Mouse (Mus musculus) left cerebral cortex, adult 8-10 months (tissue): ENCODE measurements around the gene Tmem200a. TPM values are rescaled to one million over a fixed set of nuclear protein-coding genes. Genes with fewer than 3 reads are reported as not detected.
A peak's percentile ranks its signal among the peaks of the same experiment; 100 is the strongest.
"Not testable (repeated sequence)": the region's sequence is repeated elsewhere in the genome, so short reads cannot be mapped to it uniquely, and the experiment has no call there.

Experiments
- DNase-seq, 2 experiments: peaks; one replicate each; pipeline ENCODE4 v3.0.0; 2022; ENCODE audit warnings: low spot score in 2 of 2
- total RNA-seq, 4 experiments: library from RNA; stranded (reverse); gene quantifications; 2 replicates each; pipeline ENCODE4 v1.2.4; 2022

Tmem200a gene
- total RNA-seq, 4 experiments from 2014 or later: 10.9 to 16.1 (median 13.2) TPM

DNA sequence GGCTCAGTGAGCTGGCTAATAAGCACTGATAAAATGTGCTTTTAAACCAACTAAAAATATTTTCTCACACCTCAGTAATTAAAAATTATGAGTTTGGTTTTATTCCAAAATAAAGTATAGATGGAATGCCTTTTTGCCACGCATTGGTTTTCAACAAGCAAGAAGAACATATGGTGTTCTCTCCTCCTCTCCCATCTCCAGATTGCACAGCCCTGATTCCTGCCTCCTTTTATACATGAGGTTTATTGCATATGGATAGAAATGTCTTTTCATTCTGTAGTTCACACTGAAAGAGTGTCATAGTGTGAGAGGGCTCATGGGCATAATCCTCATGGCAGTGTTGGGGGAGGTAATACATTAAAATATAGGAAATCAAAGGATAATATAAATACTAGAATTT, 96.2 kb downstream of the Tmem200a start:
- no peak for DNase-seq

DNA sequence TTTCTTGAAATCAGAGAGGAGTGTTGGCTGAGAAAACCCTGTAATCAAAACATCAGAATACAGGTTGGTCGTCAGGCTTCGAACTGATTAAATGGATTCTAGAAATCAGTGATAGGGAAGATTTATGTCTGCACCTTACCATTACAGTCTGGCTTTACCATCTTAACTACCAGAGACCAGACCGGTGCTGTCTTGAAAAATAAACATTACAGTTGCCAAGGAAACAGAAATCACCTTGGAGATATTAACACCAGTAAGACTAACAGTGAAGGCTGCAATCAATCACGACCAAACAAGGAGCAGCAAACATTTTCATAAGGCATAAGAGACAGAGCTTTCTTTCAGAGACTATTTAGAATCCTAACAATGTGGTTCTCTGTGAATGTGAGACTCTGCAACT, 116.0 kb downstream of the Tmem200a start:
- DNase-seq: no peak

GRCm38 (mm10) chr10:25961066-25961465, 117.8 kb downstream of the Tmem200a start:
- DNase-seq: no peak

- DNase-seq: no peak
Measured at GRCm38 (mm10) chr10:25958762-25959753, 119.8 kb downstream of the Tmem200a start.

DNA sequence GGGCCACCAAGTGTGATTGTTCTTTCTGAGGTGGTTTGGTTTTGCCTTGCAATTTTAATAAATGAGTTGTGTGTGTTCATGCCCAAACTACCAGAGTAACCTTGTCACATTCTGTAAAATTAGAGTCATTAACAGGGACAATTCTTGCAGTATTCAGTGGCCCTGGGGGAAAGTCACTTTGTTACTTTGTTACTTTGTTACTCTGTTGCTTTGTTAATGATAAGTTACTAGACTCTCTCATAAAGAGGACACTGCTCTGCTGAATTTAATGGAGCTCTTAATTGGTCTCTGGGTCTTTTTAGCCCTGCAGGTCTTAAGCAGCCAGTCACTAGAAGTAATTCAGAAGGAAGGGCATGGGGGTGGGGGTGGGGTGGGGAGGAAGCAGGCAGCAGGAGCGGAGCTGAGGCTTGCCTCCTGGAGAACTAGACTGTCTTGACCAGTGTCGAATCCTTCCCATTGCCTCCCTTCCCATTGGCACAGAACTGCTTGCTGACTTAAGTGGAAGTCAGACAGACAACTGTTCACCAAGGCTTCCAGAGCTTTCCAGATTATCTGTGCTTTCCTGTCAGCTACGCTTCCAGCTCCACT, 124.1 kb downstream of the Tmem200a start:
- no peak for DNase-seq

- no peak for DNase-seq
Measured at GRCm38 (mm10) chr10:25952838-25953237, 126.0 kb downstream of the Tmem200a start.

- no peak for DNase-seq
Measured at GRCm38 (mm10) chr10:25952150-25952549, 126.7 kb downstream of the Tmem200a start.

- no peak for DNase-seq
Measured at GRCm38 (mm10) chr10:25945866-25946265, 133.0 kb downstream of the Tmem200a start.

GRCm38 (mm10) chr10:25944641-25945040, 134.2 kb downstream of the Tmem200a start:
- no peak for DNase-seq

- DNase-seq: no peak
Measured at GRCm38 (mm10) chr10:25931796-25932195, 147.1 kb downstream of the Tmem200a start.

GRCm38 (mm10) chr10:25929401-25930150, 149.3 kb downstream of the Tmem200a start:
- DNase-seq: peak in 1 of 2 experiments; percentile 66

DNA sequence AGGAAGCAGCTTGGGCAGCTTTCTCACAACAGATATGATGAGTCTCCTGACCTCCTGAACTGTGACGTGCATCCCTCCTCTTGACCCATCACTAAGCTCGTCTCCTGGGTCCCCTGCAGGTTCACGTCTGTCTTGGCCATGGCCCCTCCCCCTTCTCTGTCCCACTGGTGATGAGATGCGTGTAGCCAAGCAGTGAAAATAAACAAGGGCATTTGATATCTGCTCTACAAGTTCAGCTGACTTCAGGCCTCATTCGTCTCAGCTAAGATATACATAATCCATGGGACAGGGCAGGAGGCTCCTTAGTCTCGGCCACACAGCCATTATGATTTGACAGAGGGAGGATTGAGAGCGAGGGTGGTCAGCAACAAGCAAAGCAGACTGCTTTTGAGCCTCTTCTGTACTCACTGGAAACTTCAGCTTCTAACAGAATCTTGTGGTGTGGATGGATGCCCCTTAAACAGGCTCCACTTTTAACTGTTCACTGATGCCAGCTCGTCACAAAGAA, 149.9 kb downstream of the Tmem200a start:
- no peak for DNase-seq

DNA sequence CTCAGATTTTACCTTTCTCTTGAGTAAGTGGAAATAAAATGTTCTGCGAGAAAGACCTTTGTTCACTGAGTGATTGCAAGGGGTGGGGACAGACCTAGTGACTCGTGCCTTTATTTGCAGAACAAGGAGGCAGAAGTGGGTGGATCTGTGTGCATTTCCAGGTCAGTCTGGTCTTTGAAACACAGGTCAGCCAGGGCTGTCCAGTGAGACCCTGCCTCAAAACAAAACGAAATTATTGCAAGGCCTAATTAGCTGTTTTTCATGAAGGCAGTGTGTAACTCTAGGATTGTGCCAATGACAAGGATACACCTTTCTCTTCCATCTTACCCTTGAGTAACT, 150.4 kb downstream of the Tmem200a start:
- no peak for DNase-seq

DNA sequence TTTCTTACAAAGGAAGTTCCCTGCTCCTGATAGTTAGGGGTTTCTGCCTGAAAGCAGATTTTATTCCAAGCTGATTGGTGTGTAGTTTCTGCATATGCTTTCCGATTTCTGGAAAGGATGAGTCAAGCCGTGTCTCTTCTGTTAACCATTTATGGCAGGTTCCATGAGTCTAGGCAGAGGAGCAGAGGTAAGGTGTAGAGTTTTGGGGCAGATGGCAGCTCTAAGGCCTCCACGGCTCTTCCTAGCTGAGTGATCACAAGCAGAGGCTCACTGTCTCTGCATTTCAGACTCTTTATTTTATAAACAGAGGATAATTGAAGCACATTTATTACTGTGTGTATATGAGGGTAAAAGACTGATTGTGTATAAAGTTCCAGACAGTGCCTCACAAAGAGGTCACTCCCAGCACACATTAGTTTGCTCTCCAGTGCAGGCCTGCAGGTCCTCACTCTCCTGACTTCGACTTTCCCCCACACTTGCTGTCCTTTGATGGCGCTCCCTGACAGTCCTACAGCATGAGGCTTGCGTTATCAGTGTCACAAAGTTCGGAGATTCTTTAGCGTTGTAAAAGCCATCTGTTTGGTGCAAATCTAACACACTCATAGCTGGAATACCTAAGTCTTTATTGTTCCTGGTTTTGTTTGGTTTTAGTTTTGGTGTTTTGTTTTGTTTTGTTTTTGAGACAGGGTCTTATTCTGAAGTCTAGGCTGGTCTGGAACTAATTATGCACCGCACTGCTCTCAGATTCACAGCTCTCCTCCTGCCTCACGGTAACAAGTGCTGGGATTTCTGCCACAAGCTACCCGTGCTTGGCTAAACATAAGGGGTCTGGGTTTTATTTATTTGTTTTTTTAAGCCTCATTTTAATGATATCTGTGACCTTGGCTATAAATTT, 151.1 kb downstream of the Tmem200a start:
- DNase-seq: no peak

DNA sequence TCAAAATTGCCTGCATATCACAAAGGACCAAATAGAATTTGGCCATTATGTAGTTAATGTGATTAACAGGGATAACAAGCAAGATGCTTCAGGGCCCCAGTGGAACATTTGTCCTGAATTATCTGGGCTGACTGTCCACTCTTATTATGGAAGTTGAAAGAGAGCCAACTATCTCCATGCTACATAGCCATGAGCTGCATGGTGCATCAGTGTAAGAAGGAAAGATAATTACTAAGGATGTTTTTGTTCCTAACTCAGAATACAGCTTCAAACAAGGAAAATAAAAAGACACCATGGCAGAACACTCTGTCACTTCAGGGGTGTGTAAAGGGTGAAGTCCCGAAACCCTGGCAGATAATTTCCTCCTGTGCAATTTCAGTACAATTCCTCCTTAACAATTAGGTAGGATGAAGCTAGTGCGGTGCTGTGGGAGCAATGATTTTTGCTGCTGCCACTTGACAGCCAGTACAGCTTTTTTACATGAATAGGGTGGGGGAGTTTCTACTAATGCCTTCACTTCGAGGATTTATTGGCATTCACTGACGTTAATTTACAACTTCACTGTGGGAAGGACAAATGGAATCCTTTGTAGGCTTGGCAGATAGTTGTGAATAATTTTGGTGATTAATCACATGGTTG, 158.1 kb downstream of the Tmem200a start:
- no peak for DNase-seq

DNA sequence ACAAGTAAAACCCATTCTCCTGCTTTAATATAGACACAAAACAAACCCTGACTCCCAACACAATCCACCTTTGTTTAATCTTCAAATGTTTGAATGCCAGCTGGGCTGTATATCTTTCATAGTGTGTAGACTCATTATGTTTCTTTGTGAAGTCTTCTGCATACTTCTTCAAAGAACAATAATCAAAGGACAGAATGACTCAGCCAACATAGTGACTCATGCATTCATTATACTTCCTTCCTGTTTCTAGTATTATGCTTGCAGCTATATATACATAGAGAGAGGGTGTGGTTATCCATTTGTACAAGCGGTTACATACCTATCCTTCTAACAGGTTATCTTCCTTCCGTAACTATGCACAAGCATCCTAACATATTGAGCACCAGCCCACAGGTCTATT, 160.7 kb downstream of the Tmem200a start:
- no peak for DNase-seq

GRCm38 (mm10) chr10:25910270-25910669, 168.6 kb downstream of the Tmem200a start:
- DNase-seq: no peak

DNA sequence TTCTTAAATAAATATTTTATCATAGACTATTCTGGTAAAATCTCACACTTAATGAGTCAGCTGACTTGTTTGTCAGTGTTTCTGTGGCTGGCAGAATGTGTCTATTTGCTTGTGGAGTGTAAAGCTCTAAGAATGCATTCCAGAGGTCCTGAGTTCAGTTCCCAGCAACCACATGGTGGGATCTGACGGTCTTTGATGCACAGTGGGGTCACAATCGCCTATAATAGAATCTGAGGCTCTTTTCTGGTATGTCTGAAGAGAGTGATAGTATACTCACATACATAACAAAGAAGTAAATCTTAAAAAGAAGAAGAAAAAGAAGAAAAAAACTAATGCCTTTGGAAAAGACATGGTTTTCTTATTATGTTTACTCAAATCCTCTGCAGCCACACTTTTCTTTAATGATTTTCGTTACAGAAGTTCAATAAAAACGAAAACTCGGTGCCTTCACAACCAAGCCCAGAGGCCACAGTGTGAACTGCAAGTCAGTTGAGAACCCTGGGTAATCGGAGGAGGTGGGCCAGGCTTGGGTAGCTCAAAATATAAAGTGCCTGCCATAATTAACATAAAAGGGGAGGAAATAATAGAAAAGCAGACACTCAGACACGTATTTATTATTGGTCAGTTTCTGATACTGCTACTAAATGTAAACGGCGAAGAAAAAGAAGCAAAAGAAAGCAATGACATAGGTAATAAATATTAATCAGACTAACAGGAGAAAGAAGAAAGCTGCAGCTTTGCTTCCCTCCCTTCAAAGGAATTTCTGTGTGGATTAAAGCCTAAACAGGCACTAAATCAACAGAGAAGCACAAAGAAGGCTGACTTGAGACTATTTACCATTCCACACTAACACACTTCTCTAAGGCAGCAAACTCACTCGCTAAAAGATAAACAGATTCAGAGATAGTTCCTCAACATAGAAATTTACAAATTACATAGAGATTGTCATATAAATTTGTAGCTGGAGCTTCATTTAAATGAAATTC, 170.5 kb downstream of the Tmem200a start:
- no peak for DNase-seq

- not testable (repeated sequence) for DNase-seq
Measured at GRCm38 (mm10) chr10:25894126-25894525, 184.7 kb downstream of the Tmem200a start.
